Mouse (Mus musculus) cerebellum, adult 2 months (tissue): Measurements from ENCODE around the gene Timm8a2.

Experiments
- CTCF ChIP-seq: fragments of 200-500 bp; IDR thresholded peaks from 2 replicates; pipeline ENCODE4 v1.5.1; 2011; ENCODE audit warnings: low read depth, mild to moderate bottlenecking, control low read depth, low read length, moderate library complexity, borderline replicate concordance; ENCODE audit not compliant: insufficient read depth
- POLR2A ChIP-seq: fragments of 200-500 bp; IDR thresholded peaks from 2 replicates; pipeline ENCODE4 v1.6.1; 2011; ENCODE audit warnings: low read length, control low read depth, borderline replicate concordance; ENCODE audit not compliant: insufficient read depth

- no peak for TF ChIP-seq CTCF
- TF ChIP-seq POLR2A: no peak
Measured at GRCm38 (mm10) chr14:122041413-122041825, 6.9 kb downstream of the Timm8a2 start.
